Mouse (Mus musculus) CH12.LX (cell line): Measurements from ENCODE around the gene Syde1.

Source experiments
- CTCF ChIP-seq, 2 experiments: IDR thresholded peaks in 1 of 2; conservative IDR thresholded peaks in 1 of 2; 2 replicates each; pipeline ENCODE4 v1.5.1; 2011 to 2012; ENCODE audit warnings: low read depth in 2 of 2, low read length in 2 of 2, improper control_type of control experiment in 1 of 2, inconsistent platforms in 1 of 2, mild to moderate bottlenecking in 1 of 2, moderate library complexity in 1 of 2
- NRF1 ChIP-seq: IDR thresholded peaks from 2 replicates; pipeline ENCODE4 v1.6.1; 2014; ENCODE audit warnings: low read depth, mild to moderate bottlenecking, inconsistent platforms, low read length, improper control_type of control experiment, moderate library complexity
- ZC3H11A ChIP-seq: IDR thresholded peaks from 2 replicates; pipeline ENCODE4 v1.6.1; 2012; ENCODE audit warnings: low read depth, mild to moderate bottlenecking, inconsistent platforms, low read length, improper control_type of control experiment

GRCm38 (mm10) chr10:78578204-78578603, 13.6 kb downstream of the Syde1 start:
- no peak for TF ChIP-seq CTCF (conservative IDR thresholded peaks at IDR 0.05 in 1 of 2, IDR thresholded peaks at IDR 0.05 in 1 of 2; ENCODE audit: low read depth in 2 of 2, low read length in 2 of 2)
- no peak for TF ChIP-seq ZC3H11A
- TF ChIP-seq NRF1 = no peak
